Mouse (Mus musculus): ENCODE measurements around the gene 9430038I01Rik.
"Not testable (repeated sequence)": the region's sequence is repeated elsewhere in the genome, so short reads cannot be mapped to it uniquely, and the experiment has no call there.

The 9430038I01Rik gene

GRCm38 (mm10) chr7:137410337-137411197 is at the start of gene 9430038I01Rik:
TSS of gene 9430038I01Rik (minus strand) at chr7:137410762.
- DNase-seq (ENCODE audit: low spot score in 2 of 2) = peak; percentile 88 to 92

DNA sequence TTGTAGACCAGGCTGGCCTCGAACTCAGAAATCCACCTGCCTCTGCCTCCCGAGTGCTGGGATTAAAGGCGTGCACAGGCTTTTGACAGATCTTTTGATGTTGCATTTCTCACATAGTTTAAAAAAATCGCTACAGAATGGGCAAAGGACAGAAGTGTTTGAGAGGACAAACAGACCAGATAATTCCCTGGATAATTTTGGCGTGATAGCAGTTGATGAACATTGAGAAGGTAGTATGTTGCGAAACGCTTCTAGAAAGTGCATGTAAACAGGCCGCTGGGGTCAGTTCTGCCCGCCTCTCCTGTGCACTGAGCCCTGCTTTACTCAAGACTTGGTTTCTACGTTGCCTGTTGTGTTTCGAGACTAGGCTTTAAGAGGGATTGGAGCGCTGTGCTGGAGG is 34.8 kb upstream of the 9430038I01Rik start:
- DNase-seq (ENCODE audit: low spot score in 2 of 2) = no peak

GRCm38 (mm10) chr7:137442951-137443350 is 32.4 kb upstream of the 9430038I01Rik start:
- DNase-seq (ENCODE audit: low spot score in 2 of 2) = no peak

DNA sequence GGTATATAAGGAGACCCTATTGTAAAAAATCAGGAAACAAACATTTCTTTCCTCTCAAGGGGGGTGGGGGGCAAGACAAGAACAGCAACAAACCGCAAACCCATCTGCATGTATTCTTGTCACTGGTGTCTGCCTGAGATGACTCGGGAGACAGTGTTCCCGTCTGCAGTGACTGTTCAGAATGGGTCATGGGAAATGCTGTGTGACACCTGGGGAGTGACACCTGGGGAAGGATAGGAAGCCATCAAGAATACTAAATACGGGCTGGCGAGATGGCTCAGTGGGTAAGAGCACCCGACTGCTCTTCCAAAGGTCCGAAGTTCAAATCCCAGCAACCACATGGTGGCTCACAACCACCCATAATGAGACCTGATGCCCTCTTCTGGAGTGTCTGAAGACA is 28.4 kb upstream of the 9430038I01Rik start:
- not testable (repeated sequence) for DNase-seq (ENCODE audit: low spot score in 2 of 2)

DNA sequence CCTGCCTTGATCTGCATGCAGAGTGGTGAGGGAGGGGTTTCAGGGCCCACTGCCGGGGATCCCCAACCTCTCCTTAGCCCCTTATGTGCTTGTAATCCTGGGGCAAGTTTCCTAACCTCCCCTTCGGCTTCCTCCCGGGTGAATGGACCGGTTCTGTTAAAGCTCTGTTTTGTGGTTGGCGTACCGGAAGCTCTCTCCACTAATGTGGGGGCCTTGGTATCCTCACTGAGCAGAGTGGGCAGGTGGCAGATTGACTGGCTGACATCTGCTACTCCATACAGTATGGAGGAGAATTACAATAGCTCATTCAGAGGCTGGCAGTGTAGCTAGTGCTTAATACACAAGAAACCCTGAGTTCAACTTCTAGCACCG is 27.6 kb upstream of the 9430038I01Rik start:
- no peak for DNase-seq (ENCODE audit: low spot score in 2 of 2)

DNA sequence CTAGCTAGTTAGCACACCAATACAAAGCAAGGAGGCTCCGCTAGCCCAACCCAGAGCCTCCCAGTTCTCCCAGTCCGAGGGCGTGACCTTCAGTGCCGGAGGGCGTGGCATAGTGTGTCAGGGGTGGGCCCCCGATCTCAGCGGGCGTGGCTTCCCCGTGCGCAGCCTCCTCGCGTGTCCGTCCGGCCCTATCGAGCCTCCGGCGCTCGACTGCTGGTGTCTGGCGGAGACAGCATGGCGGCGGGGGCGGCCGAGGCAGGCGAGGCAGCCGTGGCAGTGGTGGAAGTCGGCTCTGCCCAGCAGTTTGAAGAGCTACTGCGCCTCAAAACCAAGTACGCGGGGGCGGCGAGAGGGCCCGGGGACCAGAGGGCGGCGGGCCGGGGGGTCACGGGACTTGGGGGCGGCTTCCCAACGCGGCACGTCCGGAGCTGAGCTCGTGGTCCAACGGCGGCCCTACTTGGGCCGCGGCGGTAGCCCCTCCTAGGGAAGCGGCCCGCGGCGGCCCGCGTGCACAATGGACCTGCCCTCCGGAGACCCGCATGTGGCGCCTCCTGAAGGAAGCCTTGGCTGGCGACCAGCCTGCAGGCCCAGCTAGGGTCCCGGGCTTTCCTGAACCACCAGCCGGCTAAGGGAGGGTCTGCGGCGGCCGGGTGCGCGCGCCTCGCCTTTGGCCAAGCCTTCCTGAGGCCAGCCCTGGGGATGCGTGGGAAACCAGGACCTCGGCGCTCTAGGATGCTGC is 27.0 kb upstream of the 9430038I01Rik start, which contains the start of gene Glrx3:
Gene Glrx3, plus strand, starts transcription at position 175 of the 739 bp plus-strand sequence.
- peak; percentile 90 to 91 for DNase-seq (ENCODE audit: low spot score in 2 of 2)

- no peak for DNase-seq (ENCODE audit: low spot score in 2 of 2)
Observed at GRCm38 (mm10) chr7:137436901-137437300, 26.3 kb upstream of the 9430038I01Rik start.

DNA sequence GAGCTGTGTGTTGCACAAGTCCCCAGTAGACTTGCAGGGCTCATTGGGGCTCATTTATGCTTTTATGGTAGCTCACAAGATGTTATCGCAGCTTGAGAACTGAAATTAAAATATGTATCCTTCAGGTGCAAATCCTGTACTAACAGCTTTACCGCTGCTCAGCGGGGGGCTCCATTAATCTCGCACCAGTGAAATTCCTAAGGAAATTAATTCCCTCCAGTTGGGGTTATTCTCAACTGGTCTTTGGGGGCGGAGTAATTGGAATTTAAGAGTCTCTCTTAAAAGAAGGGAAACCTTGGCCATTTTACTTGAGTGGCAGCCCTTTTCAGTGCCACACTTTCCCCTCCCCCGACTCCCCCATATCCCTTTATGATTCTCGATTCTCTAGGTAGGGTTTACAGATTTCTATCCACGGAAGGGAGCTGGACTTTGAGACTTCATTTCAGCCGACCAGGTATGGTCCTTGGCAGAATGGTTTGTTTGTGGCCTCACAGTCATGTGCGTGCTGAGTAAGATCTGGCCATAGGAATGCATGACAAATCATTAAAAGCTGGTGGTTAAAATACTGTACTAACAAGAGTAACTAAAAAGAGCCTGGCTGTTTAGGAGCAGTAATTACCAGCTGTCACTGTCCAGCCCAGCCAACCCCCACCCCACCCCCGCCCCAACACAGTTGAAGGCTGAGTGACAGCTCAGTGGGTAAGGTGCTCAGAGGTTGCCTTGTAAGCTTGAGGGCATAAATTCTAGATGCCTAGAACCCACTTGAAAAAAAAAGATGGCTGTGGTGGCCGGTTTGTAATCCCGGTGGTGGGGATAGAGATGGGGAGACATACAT is 21.4 kb upstream of the 9430038I01Rik start:
- DNase-seq (ENCODE audit: low spot score in 2 of 2) = no peak

DNA sequence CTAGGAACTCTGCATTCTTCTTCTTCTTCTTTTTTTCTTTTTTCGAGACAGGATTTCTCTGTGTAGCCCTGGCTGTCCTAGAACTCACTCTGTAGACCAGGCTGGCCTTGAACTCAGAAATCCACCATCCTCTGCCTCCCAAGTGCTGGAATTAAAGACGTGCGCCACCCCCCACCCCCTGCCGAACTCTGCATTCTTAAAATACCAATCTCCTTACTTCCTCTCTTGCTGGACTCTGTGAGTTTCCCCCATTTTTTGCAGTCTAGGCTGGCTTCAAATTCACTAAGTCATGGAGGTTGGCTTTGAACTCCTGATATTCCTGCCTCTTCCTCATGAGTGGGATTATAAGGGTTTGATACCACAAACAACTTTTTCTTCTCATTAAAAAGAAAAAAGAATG is 16.1 kb upstream of the 9430038I01Rik start:
- no peak for DNase-seq (ENCODE audit: low spot score in 2 of 2)

GRCm38 (mm10) chr7:137421236-137421635 is 10.7 kb upstream of the 9430038I01Rik start:
- no peak for DNase-seq (ENCODE audit: low spot score in 2 of 2)

- DNase-seq (ENCODE audit: low spot score in 2 of 2) = no peak
Observed at GRCm38 (mm10) chr7:137420550-137420949, 10.0 kb upstream of the 9430038I01Rik start.

DNA sequence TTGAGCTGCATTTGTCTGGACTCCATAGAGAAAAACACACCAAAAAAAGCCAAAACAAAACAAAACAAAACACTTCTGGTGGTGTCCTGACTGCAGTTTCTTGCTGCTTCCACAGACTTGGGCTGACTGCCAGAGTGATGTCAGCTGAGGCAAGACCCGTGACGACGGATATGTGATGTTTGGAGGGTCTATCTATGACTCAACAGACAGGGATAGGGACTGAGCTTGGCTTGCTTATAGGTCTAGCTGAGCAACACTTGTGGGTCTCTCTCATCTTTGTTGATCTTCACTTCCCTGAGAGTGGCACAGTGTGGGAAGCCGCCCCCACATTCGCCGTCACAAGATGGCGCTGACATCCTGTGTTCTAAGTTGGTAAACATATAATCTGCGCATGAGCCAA is 4.1 kb upstream of the 9430038I01Rik start:
- no peak for DNase-seq (ENCODE audit: low spot score in 2 of 2)

DNA sequence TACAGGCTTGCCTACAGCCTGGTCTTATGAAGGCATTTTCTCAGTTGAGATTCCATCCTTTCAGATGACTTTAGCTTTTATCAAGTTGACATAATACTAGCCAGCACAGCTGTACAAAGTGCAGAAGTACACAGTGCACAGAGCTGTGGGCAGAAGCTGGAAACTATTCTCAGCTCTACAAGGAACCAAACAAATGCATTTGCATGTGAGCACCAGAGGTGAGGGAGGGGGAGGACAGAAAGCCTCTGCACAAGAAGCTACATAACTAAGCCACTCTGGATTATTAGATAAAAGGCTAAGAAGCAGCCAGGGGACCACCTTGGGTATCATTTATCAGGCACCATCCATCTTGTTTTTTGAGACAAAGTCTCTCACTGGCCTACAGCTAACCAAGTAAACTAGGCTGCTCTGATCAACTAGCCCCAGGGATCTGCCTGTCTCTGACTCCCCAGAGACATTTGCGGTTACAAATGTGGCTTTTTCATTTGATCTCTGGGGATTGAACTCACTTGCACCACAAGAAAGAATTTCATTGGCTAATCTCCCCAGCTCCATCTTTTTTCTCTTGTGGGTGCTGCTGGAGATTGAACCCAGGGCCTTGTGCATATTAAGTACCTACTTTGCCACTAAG is 3.0 kb downstream of the 9430038I01Rik start:
- DNase-seq (ENCODE audit: low spot score in 2 of 2) = no peak

DNA sequence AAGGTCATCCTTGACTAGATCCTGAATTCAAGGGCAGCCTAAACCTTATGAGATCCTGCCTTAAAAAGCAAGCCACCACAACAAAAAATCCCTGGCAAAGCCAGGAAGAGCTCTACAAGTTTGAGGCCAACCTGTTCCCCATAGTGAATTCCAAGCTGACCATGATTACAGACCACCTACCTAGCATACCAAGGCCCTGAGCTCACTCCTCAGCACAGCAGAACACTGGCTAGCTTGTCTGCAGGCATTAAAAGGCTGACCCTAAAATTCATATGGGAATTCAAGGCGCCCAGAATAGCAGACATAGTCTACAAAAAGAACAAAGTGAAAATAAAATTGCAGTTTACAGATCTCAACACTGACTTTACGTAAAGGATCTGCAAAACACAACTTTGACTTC is 6.4 kb downstream of the 9430038I01Rik start:
- no peak for DNase-seq (ENCODE audit: low spot score in 2 of 2)

DNA sequence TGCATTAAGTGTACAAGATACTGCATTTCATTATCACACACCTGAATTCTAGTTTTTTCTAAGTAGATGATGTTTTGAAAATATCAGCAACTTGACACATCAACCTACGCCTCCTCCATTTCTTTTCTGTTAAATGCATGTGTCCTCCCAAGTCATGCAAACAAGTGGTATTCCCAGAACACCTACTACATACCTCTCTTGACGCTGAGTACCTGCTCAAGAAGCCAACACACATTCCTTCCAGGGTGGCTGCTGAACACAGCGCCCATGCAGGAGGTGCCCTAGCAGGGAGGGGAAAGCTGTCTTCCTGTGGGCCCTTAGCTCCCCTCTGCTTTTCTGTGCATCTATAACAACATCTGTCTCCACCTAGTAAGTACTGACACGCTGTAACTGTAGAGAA is 11.6 kb downstream of the 9430038I01Rik start:
- no peak for DNase-seq (ENCODE audit: low spot score in 2 of 2)

- DNase-seq (ENCODE audit: low spot score in 2 of 2) = no peak
Observed at GRCm38 (mm10) chr7:137397361-137397910, 13.1 kb downstream of the 9430038I01Rik start.

DNA sequence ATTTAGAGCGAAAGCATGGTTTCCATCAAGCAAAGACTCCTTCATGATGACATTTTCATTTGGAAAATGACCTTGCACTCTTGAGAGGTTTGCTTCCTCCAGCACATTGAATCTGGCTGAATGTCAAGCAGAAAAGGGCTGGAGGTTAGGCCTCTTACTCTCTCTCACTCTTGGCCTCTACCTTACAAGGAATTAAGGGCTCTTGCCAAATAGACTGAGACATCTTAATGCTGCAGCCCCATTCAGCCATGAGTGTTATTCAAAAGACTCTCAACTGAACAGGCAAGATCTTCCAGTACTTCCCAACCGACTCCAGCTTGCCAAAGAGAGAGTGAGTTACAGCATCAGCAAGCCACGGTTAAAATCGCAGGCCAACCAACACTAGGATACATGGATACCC is 15.1 kb downstream of the 9430038I01Rik start:
- DNase-seq (ENCODE audit: low spot score in 2 of 2) = no peak

- DNase-seq (ENCODE audit: low spot score in 2 of 2) = no peak
Observed at GRCm38 (mm10) chr7:137387863-137388262, 22.7 kb downstream of the 9430038I01Rik start.

GRCm38 (mm10) chr7:137374996-137375395 is 35.6 kb downstream of the 9430038I01Rik start:
- DNase-seq (ENCODE audit: low spot score in 2 of 2) = no peak

DNA sequence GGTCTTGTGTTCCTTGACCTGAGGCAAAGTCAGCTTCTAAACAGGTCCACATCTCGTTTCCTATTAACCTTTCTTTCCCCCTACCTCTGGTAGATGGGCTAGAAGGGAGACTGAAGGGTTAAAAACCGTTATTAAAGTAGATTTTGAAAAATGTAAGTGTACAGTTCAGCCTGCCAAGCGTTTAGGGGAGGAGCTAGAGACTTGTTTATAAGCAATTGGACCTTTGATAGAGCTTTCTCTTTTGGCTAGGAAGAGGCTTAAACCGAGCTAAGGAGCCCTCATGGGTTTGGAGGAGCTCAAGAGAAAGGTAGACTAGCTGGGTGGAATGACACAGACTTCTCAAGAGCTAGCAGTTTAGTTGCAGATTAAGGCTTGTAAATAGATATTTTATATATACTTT is 38.8 kb downstream of the 9430038I01Rik start:
- DNase-seq (ENCODE audit: low spot score in 2 of 2) = no peak

GRCm38 (mm10) chr7:137370175-137370574 is 40.4 kb downstream of the 9430038I01Rik start:
- no peak for DNase-seq (ENCODE audit: low spot score in 2 of 2)
